Mouse (Mus musculus): ENCODE measurements at regions not wholly inside any gene's neighbourhood (a gene's known extent, or its start where the extent isn't known, plus 50 kb on each side); places are given as distances from the start of the nearest gene placed in this dataset.
"Not testable (repeated sequence)": the region's sequence is repeated elsewhere in the genome, so short reads cannot be mapped to it uniquely, and the experiment has no call there.

GRCm38 (mm10) chr2:181930037-181930436 is 60.9 kb upstream of the Gm14496 start:
- DNase-seq (ENCODE audit: low spot score in 2 of 2) = no peak

DNA sequence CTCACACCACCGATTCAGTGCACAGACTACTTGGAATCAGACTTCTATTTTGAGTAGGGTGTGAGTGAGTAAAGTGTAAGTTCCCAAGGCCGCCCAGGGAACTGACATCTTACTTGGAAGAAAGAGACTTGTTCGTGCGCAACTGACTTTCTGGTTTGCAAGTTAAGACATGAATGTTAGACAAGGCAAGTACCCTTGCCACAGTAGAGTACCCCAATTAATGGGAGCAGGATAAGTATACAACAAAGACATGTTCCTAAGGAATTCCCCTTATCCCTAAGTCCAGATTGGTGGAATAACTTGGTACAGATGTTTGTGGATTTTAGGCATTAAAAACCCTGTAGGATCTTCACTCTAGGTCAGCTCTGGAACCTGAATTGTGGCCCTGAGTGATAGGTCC is 60.4 kb upstream of the Gm14496 start:
- not testable (repeated sequence) for DNase-seq (ENCODE audit: low spot score in 2 of 2)

DNA sequence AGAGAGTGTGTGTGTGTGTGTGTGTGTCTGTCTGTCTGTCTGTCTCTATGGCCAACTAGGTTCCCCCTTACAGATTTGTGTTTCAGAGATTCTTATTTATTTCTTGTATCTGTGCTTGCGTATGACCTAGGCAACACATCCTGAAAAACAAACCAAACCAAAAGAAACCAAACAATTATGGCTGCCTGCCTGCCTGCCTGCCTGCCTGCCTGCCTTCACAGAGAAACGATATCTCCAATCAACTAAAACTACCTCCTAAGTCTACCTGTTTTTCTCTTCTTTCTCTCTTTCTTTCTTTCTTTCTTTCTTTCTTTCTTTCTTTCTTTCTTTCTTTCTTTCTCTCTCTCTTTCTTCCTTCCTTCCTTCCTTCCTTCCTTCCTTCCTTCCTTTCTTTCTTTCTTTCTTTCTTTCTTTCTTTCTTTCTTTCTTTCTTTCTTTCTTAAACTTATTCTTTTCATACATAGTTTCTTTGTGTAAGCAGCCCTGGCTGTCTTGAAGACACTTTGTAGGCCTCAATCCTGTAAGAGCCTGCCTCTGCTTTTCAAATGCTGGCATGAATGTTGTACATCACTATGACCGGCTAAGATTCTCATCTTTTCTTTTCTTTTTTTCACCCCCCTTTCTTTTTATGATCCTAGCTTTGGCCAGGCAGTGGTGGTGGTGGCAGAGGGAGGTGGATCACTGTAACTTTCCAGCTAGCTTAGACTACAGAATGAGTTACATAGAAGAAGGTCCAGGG is 59.7 kb upstream of the Gm14496 start:
- peak; percentile 46 to 88 for DNase-seq (ENCODE audit: low spot score in 2 of 2)

- peak in 1 of 2 experiments; percentile 87 for DNase-seq (ENCODE audit: low spot score in 2 of 2)
Measured at GRCm38 (mm10) chr2:181931918-181932605, 58.9 kb upstream of the Gm14496 start.
